ENCODE assay signal across 18 mouse cellular contexts in genomic region chr2:119359721-119360291, GRCm38 (mm10). TPM values are rescaled to one million over a fixed set of nuclear protein-coding genes. Genes with fewer than 3 reads are reported as not detected.
"Had no signal": no experiment of that assay in that cellular context is flagged by ENCODE, and none has a peak within 500 bp of the region (broad histone marks: within the 10 kb centered on the region; RNA-seq: fewer than 3 reads in every experiment).

No protein-coding gene starts in this region.

- DNase-seq: kidney, adult 2 months; kidney, postnatal 25 days; layer of hippocampus, adult 9-11 months; layer of hippocampus, postnatal 36 days; lung, adult 18-20 months; retina, postnatal 1 day; right cerebral cortex, postnatal 4 days; thymus, adult 2 months; thymus, postnatal 36 days had no signal

- H3K27ac ChIP-seq: kidney, embryonic 15.5 days; limb, embryonic 15.5 days; liver, embryonic 12.5 days; midbrain, embryonic 10.5 days; midbrain, embryonic 15.5 days; neural tube, embryonic 12.5 days; stomach, embryonic 15.5 days had no signal

- H3K36me3 ChIP-seq: limb, embryonic 15.5 days; midbrain, embryonic 15.5 days; neural tube, embryonic 12.5 days; stomach, embryonic 15.5 days had no signal

- H3K9ac ChIP-seq: kidney, embryonic 15.5 days; limb, embryonic 15.5 days; liver, embryonic 12.5 days; midbrain, embryonic 15.5 days; neural tube, embryonic 12.5 days; stomach, embryonic 15.5 days had no signal

- H3K4me1 ChIP-seq: kidney, embryonic 15.5 days; limb, embryonic 15.5 days; midbrain, embryonic 10.5 days; midbrain, embryonic 15.5 days; neural tube, embryonic 12.5 days; stomach, embryonic 15.5 days had no signal

- H3K4me3 ChIP-seq: kidney, embryonic 15.5 days; limb, embryonic 15.5 days; liver, embryonic 12.5 days; midbrain, embryonic 10.5 days; midbrain, embryonic 15.5 days; neural tube, embryonic 12.5 days; stomach, embryonic 15.5 days had no signal

- ATAC-seq: liver, embryonic 12.5 days; midbrain, embryonic 15.5 days had no signal

- H3K27me3 ChIP-seq: kidney, embryonic 15.5 days; limb, embryonic 15.5 days; midbrain, embryonic 15.5 days; neural tube, embryonic 12.5 days; stomach, embryonic 15.5 days had no signal

- H3K9me3 ChIP-seq: limb, embryonic 15.5 days; liver, embryonic 12.5 days; stomach, embryonic 15.5 days had no signal

- H3K4me2 ChIP-seq: kidney, embryonic 15.5 days; limb, embryonic 15.5 days; liver, embryonic 12.5 days; midbrain, embryonic 15.5 days; neural tube, embryonic 12.5 days; stomach, embryonic 15.5 days had no signal

RNA-seq across cellular contexts. Expression of gene Chac1, which starts 8.8 kb away (rescaled TPM):
- total RNA-seq: monocyte, adult 5-6 weeks had no signal

RNA-seq across cellular contexts. Expression of gene Dll4, which starts 34.2 kb away (rescaled TPM):
- total RNA-seq: monocyte, adult 5-6 weeks; neutrophil, adult 5-6 weeks had no signal
